Mouse (Mus musculus): ENCODE results near the gene Slc12a8.
A peak's percentile ranks its signal among the peaks of the same experiment; 100 is the strongest.

The Slc12a8 gene

DNA sequence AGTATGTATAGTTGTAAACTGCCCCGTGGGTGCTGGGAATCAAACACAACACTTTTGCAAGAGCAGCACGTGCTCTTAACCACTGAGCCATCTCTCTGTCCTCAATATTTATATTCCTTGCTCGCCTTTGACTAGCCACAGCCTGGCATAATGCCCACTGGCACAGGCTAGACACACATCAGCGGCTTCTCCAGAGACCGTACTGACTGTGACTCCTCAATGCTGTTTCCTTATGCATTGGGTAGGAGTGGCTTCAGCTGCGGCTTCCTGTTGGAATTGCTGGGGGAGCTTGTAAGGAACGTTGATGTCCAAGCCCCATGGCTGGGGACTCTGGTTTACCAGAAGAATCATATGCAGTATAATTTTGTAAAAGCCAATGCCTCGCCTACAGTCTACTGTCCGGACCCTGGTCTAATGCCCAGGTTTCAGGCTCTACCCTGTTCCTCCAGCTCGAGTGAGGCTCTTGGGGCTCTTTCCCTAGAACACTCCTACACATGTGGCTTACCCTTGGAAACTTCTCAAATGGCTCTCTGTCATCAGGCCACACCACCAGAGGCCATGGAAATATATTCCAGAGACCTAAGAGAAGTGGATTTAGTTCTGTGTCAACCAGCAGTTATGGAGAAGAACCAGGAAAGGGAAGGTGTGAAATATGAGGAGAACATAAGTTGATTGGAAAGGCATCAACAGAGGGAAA lies 158.2 kb downstream of the Slc12a8 start:
- no peak for DNase-seq (ENCODE audit: low spot score)

DNA sequence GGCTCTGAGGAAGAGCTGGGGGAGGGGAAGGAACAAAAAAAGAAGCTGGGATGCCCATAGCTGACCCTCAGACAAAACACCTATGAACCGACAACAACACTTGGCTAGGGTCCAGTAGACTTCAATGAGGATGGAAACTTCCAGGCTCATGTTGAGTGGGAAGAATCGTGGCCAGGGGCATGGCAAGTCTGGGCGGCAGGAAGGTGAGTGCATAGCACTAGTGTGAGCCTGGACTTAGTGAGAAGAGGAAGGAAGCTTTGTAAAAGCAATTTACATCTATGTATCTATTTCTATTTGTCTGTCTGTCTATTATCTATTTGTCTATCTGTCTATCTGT lies 158.7 kb downstream of the Slc12a8 start:
- DNase-seq (ENCODE audit: low spot score), result no peak

DNA sequence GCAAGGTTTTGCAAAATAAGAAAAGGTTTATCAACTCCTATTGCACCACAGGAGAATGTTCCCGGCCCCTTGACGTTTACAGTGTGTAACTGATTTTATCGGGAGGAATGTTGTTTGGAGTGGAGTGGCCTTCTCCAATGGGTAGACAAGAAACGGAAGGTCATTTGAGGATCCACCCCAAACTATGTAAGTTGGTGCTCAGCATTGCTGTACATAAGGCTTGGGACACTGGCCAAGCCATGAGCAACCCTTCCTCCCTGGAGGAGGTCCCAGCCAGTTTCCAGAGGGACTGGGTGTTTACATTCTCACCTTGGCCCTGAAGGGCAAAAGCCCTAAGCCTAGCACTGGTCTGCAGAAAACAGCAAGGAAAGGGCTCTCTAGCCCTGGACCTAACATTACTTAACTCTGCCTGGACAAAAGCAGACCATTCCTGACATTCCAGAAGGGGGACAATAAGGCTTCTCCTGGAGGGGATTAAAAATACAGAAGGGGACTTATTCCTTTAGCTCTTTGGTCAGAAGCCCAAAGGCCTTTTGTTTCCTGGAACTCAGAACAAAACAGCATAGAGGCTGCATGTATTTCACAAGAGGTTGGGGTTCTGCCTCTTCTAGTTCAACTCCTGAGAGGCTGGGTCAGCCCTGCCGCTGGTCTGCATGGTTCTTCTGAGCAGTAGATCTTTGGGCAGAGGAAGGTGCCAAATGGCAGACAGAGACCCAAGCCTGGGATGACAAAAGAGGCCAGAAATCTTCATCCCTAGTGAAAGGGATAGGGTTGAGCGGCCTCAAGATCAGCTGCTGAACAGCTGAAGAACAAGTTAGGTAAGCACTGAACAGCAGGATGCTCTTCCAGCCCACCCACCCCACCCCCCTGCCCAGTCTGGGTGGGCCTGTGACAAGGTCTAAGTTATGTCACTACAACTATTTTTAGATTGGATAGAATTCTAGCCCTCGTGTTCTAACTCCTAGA lies 159.5 kb downstream of the Slc12a8 start:
- DNase-seq (ENCODE audit: low spot score), result no peak

DNA sequence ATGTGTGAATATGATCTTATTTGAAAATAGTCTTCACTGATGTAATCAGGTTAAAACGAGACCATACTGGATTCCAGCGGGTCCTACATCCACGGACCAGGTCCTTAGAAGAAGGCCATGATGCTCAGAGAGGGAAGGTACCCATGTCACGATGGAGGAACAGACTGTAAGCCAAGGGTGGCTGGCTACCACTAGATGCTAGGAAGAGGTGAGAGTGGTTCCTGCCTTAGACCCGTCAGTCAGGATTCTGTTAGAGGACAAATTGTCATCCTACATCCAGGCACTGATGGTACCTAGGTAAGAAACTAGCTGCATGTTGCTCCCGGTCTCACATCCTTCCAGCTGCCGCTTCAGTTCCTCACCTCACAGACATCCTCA lies 160.2 kb downstream of the Slc12a8 start:
- DNase-seq (ENCODE audit: low spot score), result no peak

DNA sequence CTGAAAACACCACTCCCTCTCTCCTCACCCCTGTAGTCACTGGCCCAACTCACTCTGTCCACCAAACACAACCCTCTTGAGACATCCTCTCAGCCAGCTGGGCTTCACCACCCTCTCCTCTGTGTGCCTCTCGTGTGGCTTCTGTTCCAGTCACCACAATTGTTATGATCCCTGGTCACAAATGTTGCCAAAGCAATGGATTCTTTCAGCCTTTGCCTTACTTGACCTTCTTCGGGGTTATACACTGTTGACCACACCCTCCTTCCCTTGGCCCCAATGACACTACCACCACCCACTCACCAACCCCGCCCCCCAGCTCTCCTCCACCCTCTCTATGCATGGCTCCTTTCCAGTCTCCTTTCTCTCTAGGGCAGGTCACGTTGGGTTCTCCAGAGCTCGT lies 160.8 kb downstream of the Slc12a8 start:
- no peak for DNase-seq (ENCODE audit: low spot score)

DNA sequence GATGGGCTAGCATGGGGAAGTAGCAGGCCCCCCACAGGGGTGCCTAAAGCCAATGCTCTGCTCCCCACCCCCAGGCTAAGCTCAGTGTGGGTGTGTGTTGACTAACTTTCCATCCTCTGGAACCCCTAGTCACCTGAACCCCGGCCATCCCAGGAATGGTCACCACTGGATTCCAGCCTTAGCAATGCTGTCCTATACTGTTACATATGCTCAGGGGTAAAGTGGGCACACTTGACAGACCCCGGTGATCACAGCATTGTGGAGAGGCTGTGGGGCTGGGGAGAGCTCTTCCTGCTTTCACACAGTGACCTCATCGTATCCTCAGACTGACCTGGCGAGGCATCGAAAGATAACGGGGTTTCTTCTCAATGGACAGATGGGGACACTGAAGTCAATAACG lies 163.1 kb downstream of the Slc12a8 start:
- no peak for DNase-seq (ENCODE audit: low spot score)

DNA sequence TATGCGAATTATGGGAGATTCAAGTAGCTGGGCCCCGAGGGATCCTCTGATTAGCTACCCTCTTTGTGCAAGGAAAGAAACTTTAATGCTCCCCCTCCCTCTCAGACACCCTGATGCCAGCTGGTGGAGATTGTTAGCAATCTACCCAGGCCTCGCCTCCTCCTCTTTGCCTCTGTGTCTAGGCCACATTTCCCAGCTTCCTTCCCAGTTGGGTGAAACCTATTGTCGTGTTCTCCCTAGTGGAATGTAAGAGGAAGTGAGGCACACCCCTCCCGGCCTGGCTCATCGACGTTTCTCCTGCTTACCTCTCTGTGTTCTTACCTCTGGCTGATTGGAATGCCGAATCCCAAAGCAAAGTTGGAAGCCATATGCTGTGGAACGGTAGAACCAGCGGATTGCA lies 163.7 kb downstream of the Slc12a8 start:
- DNase-seq (ENCODE audit: low spot score), result no peak

DNA sequence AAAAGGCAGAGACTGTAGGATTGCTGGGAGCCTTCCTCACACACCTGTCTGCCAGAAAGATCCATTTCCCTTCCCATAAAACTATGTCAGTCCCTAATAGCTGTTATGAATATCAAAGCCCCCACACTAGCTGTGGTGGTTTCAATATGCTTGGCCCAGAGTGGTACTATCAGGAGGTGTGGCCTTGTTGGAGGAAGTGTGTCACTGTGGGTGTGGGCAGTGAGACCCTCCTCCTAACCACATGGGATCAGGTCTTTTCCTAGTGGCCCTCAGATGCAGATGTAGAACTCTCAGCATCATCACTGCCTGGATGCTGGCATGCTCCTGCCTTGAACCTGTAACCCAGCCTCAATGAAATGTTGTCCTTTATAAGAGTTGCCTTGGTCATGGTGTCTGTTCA lies 164.5 kb downstream of the Slc12a8 start:
- DNase-seq (ENCODE audit: low spot score), result no peak

DNA sequence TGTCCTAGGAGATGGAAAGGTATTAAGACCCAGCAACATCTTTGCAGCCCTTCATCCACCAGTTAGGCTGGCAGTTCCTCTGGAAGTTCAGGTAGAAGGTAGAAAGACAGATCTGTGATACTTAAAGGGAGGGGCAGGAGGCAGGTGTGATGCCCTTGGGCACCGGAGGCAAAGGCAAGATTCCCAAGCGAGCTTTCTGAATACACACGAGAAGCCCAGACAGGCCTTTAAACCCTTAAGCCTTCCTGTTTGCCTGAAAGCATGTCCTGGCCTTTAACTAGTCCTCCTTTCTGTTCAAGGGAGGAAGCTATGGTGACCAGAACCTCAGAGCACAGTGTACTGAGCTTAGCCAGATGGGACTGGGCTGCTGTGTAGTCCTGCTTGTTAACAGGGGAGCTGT lies 165.5 kb downstream of the Slc12a8 start:
- no peak for DNase-seq (ENCODE audit: low spot score)

DNA sequence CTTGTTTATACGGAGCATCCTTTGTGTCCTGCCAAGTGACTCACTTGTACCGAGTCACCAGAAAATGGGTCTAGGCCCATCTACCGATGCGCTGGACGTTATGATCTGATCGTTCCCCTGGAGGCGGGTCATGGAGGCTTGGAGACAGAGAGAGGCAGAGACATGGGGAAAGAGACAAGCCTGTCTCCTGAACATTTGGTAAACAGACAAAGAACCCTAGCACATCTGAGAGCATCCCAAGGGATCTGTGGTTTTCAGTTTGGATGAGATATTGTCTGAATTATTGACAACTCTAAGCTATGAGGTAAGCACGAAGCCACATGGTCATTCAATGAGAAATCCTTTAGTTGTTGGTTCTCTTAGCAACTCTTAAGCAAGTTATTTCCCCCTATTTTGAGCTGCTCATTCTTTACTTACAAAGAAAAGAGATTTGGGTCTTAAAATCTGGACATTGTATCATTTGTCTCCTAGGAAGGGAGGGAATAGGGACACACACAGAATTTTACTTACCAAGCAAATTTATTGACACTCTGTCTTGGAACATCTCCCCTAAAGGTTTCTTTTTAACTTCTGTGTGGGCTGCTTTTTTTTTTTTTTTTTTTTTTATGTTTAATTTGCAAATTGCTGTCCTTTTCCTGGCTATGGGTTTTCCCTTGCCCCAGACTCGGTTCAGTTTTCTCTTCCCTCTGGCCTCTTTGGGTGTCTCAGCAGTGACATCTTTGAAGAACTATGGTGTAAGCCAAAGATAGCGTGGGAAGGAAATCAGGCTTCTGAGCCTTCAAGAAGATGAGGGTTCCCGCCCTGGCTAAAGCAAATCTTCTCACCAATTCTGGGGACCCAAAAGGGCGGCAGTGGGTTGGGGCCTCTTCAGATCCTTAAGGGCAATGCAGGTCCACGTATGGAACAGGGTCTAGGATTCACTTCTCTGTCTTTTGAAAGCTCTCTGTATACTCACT lies 166.4 kb downstream of the Slc12a8 start:
- DNase-seq (ENCODE audit: low spot score), result peak; percentile 35

DNA sequence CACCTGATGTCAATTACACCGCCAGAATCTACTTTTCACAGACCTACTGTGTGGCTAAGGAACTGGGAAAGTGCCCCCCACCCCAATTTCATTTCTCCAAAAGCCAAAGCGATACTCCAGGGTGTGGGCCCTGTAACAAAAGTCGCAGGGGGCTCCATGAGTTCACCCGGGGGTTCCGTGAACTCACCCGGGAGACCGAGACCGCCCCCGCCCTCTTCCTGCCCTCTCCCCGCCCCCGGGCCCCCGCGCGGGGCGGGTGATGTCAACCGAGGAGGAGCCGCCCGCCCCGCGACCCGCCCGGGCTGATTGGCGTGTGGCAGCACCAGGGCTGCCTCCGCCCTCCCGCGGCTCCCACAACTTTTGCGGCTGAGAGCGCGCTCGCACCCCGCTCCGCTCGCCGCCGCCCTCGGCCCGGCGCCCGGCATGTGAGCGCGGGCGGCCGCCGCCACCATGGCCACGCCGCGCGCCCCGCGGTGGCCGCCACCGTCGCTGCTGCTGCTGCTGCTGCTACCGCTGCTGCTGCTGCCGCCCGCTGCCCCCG lies 167.1 kb downstream of the Slc12a8 start, which contains the start of gene Heg1:
Gene Heg1 (plus strand): TSS at position 209 of the 541 bp plus-strand sequence.
- peak; percentile 80 for DNase-seq (ENCODE audit: low spot score)

DNA sequence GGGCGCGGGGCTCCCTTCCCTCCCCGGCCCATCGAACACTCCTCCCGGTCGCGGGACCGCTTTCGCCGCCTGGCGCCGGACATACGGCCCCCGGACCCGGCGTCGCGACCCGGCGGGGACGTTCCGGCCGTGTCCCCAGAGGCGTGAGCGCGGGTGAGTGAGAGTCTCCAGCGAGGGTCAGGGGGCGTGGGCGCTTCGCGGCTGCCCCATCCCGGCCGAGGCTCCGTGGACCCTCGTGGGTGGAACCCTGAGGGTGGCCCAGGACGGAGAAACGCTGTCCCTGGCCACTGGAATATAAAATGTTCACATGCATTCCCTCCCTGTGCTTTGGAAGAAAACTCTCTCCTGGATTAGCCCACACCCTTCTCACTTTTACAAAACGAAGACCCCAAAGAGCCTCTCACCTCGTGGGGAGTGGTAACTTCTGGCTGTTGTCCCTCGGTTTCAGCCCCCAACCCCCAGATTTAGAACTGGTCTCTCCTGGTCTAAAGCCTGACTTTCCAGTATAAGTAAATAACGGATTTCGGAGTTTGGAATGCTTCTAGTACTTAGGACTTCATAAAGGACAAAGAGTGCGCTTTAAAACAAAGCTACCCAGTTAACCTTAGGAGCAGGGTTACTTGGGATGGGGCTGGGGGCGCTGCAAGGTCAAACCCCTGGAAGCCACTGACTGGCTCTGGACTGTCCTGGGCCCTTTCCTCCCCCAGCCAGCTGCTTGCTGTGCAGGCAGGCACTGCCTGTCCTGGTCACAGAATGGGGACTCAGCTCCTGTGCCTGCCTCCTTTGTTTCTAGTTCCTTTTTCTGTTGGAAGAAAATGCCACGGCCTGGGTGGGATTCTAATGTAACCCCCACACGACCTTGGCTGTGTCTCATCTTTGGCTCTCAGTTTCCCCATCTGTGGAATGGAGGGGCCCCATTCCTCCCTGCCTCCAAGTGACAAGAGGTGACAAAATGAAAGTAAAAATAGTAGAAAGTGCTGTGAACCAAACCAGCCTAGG lies 167.9 kb downstream of the Slc12a8 start:
- DNase-seq (ENCODE audit: low spot score), result peak; percentile 60

DNA sequence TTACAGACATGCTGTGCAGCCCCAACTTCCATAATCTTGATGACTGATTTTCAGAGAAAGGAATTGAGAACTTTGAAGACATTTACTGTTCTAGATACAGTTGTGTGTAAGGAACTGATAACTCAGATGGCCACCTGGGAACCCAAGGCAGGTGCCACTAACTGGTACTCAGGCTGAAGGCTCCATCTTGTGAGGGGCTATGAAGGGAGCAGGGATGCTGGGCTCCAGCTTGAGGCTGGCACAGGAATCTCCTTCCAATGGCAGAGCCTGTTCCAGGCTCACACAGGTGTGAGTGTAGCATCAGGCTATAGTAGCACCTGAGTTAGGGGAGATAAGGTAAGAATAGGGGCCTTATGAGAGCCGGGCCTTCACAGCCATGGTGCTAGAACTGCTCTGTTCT lies 168.9 kb downstream of the Slc12a8 start:
- DNase-seq (ENCODE audit: low spot score), result no peak

DNA sequence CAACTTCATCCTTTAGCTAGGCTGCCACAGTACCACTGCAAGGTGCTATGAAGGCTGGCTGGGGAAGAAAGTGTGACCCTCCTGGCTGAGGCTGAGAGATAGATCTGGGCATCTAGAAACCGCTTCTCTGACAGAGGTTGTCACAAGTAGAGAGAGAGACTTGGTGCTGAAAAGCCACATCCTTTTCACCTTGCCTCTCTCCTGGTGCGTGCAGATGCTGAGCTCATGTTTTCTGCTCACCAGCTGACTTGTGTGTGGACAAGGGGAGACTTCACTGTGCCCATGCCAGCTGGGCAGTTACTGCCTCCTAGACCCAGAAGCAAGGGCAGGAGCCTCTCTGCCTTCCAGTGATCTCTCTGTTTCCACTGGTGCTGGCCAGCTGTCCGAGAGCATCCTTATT lies 170.6 kb downstream of the Slc12a8 start:
- DNase-seq (ENCODE audit: low spot score), result no peak

DNA sequence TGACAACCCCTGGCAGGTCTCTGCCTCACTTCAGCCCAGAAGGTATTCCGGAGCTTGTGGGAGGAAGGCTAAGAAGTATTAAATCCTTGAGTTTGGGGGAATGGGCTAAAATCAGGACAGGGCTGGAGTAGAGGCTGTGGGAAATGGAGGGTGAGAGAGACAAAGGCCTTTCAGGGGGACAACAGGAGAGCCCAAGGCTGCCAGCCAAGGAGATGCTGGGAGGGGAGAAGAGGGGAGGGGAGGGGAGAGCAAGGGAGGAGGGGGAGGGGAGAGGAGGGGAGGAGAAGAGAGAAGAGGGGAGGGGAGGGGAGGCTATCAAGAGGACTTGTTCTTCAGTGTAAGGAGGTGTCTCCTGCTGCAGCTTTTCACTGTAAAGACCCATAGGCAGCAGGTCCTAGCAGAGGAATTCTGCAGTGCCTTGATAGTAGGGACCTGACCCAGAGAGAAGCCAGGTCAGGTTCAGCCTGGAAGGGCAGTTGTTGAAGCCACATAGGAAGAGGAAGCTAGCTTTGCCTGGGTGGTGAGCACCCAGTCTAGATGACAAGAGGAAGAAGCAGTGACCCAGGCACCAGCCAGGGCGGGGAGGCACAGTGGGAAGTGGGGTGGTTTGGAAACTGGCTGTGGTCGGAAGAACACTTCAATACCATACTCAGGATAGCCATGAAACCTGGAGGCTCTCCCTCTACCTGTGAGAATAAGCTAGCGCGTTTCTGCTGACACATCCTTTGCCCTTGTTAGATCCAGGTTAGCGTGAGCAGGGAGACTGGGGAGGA lies 174.0 kb downstream of the Slc12a8 start:
- DNase-seq (ENCODE audit: low spot score), result no peak

DNA sequence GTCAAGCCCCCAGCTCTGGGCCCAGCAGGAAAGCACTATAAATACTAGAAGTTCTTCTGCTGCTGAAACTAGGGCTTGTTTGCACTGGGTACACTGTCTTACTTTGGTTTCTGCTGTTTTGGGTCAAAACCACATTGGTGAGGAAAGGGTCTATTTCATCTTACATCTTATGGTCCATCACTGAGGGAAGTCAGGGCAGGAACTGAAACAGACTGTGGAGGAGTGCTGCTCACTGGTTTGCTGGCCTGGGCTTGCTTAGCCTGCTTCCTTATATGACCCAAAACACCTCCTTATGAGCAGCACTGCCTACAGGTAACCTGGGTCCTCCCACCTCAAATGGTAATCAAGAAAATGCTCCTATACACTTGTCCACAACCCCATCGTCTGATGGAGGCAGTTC lies 176.4 kb downstream of the Slc12a8 start:
- DNase-seq (ENCODE audit: low spot score), result no peak

DNA sequence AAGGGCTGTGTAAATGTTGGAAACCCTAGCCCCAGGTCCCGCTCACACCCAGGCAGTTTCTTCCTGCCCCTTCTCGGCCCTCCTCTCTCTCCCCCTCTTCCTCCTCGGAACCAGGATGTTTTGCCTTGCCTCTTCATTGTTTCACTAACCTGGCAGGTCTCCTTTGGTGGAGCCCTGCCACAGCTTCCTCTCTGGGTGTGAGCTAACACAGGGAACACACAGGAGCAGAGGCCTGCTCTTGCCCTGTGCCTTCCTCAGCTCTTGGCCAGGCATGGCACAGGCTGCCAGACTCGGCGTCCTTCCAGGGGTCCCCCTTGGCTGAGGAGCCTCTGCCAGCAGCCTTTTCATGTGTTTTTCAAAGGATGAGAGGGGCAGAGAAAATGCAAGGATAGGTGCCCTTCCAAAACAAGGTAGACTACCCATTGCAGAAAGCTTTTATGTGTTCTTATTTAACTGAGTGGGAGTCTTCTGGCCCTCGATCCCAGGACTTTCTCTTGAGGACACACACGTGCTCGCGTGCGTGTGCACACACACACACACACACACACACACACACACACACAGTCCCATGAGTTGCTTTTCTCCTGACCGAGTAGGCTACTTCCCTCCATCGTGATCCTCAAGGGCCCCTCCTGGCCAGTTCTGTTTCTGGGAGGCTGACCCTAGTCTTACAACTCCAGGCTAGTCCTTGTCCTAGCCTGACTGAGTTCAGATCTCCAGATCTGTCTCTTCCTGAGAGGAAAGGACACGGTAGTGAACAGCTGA lies 179.9 kb downstream of the Slc12a8 start:
- no peak for DNase-seq (ENCODE audit: low spot score)

DNA sequence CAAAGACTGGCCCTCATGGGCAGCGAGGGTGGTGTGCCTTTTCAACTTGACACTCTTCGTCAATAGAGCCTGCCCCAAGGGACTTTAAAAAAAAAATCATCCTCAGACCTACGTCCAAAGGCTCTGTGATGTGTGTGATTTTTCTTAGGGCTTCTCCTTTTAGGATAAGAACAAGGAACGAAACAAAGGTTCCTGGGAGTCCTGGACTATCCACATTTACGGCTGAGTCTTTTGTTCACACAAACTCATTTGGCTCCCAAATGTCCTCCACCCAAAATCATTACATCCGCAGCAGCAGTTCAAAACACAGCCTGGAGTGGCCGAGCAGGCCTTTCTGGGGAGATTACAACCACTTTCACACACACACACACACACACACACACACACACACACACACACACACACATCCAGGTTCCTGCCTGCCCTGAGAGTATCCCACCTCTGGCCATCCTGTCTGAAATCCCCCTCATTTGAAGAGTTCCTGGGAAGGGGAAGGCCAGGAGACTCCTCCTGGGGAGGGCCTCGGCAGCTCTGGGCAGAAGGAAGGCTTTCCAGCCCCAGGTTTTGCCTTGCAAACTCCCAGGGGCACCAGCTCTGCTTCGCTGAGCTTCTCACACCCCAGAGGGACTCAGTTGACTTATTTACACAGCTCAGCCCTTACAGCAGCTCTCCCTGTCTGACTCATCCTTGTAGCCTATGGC lies 180.6 kb downstream of the Slc12a8 start:
- no peak for DNase-seq (ENCODE audit: low spot score)
